Mouse (Mus musculus) left cerebral cortex, adult 18-20 months (tissue): ENCODE results near the gene Aurkb. TPM values are rescaled to one million over a fixed set of nuclear protein-coding genes. Genes with fewer than 3 reads are reported as not detected.
A peak's percentile ranks its signal among the peaks of the same experiment; 100 is the strongest.
"Not testable (repeated sequence)": the region's sequence is repeated elsewhere in the genome, so short reads cannot be mapped to it uniquely, and the experiment has no call there.

Experiments
- DNase-seq, 2 experiments: peaks; one replicate each; pipeline ENCODE4 v3.0.0; 2021 to 2022; ENCODE audit warnings: low spot score in 2 of 2, mixed read lengths in 1 of 2
- total RNA-seq, 2 experiments: library from RNA; stranded (reverse); gene quantifications; 2 replicates each; pipeline ENCODE4 v1.2.3; 2021

Aurkb gene
- total RNA-seq, 2 experiments from 2014 or later, result 0.30 TPM; not detected in 1

- no peak for DNase-seq
Measured at GRCm38 (mm10) chr11:69078805-69079438, 33.5 kb downstream of the Aurkb start.

DNA sequence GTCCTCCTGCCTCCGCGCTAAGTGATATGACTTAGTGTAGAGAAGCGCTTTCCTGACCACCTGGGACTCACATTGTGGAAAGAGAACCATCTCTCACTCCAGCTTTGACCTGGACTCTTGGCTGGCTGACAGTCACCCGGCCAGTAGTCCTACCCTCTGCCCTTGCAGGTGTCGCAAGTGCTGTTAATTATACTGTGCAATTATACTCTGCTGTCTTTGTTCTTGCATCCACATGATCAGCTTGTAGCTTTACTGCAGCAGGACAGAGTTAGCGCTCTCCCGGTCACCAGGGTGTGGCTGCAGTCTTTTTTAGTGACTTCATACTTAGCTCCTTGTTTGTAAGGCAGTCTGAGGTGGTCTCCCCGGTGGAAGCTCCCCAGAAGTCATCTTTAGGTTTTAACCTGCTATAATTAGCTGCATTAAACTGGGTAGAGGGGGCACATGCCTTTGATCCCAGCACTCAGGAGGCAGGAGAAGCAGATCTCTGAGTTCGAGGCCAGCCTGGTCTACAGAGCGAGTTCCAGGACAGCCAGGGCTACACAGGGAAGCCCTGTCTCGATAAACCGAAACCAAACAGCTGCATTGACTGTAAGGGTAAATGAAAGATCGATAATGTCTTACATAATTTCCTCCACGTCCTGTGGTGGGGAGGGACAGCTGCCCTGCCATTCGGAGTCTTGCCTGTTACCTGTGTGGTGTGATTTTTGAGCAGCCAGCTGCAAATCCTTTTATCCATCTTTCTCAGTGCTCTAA, 34.8 kb downstream of the Aurkb start:
- no peak for DNase-seq

- no peak for DNase-seq
Measured at GRCm38 (mm10) chr11:69080855-69081222, 35.4 kb downstream of the Aurkb start.

DNA sequence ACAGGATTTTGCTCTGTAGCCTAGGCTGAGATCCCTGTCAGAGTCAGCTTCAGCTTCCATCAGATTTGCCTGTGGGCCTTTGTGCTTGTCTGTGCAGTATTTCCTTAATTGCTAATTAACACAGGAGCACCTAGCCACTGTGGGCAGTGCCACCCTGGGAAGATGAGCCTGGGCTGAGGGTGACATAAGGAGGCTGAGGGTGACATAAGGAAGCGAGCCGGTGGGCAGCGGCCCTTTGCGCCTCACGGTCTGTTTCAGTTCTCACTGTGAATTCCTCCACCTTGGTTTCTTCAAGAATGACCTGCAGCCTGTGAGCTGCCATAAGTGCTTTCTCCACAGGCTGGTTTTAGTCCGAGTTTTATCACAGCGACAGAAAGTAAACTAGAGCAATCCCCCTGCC, 36.2 kb downstream of the Aurkb start:
- DNase-seq, result no peak

DNA sequence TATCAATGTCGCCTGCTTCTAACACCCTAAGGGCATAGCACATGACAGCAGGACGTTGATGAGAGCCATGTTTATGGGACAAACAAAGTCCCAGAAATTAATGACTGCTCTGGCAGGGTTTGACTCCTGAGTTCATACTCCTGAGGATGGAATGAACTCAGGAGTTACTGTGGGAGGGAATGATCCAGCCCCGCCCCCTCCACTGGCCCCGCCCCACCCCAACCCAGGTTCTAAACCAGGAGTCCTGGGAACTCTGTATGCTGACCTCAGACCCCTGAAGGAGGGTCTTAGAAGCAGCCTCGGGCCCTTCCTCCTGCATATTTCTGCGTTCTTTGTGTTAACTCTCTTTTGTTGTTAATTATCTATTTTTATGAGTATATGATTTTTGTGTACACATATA, 40.2 kb downstream of the Aurkb start:
- no peak for DNase-seq

DNA sequence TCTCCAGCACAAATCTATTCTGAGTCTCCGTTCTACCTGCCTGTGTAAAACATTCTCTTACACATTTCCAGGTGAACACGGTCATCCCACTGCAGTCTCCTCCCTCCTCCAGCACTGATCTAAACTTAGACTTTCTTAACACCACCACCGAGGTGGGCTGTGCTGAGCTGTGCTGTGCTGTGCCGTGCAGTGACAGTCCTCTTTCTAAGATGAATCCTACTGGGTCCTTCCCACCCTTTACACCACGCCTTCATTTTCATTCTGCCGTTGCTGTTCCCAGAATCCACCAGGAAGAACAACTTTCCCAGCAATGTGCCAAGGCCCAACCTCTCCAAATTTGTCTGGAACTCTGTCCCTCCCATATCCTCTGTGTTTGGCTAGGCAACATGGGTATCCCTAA, 40.9 kb downstream of the Aurkb start:
- DNase-seq, result peak; percentile 55 to 67

GRCm38 (mm10) chr11:69087082-69087481, 41.6 kb downstream of the Aurkb start:
- peak; percentile 48 to 66 for DNase-seq

GRCm38 (mm10) chr11:69087597-69087996, 42.1 kb downstream of the Aurkb start:
- DNase-seq, result peak in 1 of 2 experiments; percentile 1

- peak; percentile 95 to 96 for DNase-seq
Measured at GRCm38 (mm10) chr11:69088103-69088855, 42.8 kb downstream of the Aurkb start, which contains the start of gene Vamp2. Vamp2 (plus strand) TSS chr11:69088490.

DNA sequence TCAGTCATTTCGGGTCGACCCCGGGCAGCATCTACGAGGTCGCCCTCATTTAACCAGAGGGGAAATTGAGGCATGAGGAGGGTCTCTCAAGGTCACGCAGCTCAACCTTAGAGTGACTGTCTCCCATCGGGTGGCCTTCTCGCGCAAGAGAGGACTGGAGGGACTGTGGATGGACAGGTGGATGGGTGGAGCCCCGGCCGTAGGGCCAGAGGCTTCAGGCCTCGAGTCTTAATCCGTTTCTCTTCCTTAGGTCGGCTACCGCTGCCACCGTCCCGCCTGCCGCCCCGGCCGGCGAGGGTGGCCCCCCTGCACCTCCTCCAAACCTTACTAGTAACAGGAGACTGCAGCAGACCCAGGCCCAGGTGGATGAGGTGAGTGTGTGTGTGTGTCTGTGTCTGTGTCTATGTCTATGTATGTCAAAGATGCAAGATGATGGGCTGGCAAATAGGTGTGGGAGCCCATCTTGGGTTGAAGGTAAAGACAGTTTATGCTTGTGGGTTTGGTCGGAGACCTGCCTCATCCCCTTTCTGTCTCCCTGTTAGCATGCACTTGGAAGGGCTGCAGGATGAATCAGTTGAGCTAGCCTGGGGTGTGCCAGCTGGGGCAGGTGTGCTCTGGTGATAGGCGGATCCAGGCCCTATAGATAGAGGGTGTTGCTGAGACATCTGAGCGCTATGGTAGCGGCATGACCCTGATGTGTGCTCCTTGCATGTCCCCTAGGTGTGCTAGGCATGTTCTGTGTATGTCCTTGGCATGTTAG, 43.6 kb downstream of the Aurkb start:
- DNase-seq, result peak in 1 of 2 experiments; percentile 29

- peak in 1 of 2 experiments; percentile 9 for DNase-seq
Measured at GRCm38 (mm10) chr11:69089616-69090290, 44.3 kb downstream of the Aurkb start.

- DNase-seq, result peak in 1 of 2 experiments; percentile 1
Measured at GRCm38 (mm10) chr11:69090367-69090766, 44.9 kb downstream of the Aurkb start.

DNA sequence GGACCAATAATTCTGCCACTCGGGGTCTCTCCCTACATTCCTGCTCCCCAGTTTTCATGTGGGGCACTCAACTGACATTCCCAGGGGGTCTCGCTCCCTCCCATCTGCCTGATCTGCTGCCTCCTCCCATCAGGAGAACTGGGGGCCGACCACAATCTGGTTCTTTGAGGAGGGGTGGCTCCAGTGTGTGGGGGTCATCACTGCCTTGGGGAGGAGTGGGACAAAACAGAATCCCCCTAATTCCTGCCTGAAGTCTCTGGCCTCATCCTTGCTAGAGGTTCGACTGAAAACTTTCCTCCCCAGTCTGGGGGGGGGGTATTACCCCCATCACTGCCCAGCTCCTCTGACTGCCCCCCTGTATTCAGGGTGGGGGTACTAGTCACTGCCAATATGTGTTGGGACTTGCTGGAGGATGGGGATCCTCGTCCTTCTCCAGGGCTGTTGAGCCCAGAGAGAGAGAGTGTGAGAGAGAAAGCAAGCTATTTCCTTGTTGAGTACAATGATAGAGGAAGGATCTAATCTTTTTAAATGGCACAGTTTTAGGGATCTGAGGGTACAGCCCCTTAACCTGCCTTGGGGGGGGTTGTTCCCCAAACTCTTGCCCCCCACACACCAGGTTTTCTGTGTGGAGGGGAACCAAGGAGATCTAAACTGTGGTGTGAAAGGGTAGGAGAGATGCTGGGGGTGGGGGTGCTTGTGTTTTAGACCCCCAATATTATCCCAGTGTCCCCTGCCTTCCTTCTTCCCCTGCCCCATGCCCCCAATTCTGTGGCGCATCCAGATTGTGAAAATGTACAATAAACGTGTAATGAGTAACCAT, 46.3 kb downstream of the Aurkb start:
- DNase-seq, result no peak

- DNase-seq, result peak; percentile 78 to 87
Measured at GRCm38 (mm10) chr11:69092386-69092751, 46.9 kb downstream of the Aurkb start.

DNA sequence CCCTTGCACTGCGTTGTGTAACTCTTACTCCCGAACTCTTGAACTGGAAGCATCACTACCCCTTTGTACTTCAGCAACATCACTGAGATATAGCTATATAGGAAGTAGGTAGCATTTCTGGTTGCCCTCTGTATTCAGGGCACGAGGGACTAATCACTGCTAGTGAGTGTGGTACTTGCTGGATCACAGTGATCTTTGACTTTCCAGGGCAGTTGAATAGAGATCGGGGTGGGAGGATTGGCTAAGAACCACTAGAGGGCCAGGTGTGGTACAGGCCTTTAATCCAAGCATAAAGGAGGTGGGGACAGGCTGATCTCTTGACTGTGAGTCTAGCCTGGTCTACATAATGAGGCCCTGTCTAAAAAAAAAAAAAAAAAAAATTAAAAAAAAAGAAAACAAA, 47.4 kb downstream of the Aurkb start:
- no peak for DNase-seq

GRCm38 (mm10) chr11:69093856-69094255, 48.4 kb downstream of the Aurkb start:
- DNase-seq, result not testable (repeated sequence)

DNA sequence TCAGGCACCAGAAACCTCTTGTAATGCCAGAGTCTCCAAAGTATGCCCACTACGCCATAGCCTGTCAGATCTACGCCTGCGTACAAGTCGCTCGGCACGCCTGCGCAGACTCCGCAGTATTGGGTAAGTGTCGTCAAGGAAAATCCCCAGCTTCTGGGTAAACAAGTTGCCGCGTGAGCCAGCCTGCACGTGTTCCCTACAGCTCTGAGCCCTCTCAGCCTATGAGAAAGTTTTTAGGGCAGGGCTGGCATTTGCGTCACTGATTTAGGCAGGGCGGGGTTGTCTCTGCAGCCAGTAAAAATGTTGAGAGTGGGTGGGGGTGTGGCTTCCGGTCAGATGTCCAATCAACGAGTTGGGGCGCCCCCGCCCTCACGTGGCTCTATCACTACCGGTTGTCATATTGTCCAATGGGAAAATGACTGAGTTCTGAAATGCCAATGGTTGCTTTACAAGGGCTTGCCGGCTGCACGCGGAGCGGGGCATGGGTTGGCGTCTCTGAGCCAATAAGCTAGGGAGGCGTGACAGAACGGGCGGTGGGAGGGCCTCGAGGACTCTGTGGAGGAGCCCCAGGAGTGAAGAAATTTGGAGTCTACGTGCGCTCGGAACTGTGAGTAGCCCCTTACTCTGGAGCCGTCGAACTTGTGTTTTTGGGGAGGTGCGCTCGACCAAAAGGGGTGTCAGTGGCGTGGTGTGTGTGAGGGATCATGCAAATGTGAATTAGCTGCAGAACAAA, 49.4 kb downstream of the Aurkb start, which contains the start of gene Per1:
Gene Per1 (plus strand): TSS at position 521 of the 733 bp plus-strand sequence.
- DNase-seq, result peak; percentile 99 to 100

GRCm38 (mm10) chr11:69095511-69096231, 50.2 kb downstream of the Aurkb start:
- DNase-seq, result peak in 1 of 2 experiments; percentile 5
